Mouse (Mus musculus): ENCODE data around the gene Lmod1. TPM values are rescaled to one million over a fixed set of nuclear protein-coding genes. Genes with fewer than 3 reads are reported as not detected.

The Lmod1 gene
- total and polyA plus RNA-seq, 2 experiments from 2014 or later, result 0.24 TPM; not detected in 1

DNA sequence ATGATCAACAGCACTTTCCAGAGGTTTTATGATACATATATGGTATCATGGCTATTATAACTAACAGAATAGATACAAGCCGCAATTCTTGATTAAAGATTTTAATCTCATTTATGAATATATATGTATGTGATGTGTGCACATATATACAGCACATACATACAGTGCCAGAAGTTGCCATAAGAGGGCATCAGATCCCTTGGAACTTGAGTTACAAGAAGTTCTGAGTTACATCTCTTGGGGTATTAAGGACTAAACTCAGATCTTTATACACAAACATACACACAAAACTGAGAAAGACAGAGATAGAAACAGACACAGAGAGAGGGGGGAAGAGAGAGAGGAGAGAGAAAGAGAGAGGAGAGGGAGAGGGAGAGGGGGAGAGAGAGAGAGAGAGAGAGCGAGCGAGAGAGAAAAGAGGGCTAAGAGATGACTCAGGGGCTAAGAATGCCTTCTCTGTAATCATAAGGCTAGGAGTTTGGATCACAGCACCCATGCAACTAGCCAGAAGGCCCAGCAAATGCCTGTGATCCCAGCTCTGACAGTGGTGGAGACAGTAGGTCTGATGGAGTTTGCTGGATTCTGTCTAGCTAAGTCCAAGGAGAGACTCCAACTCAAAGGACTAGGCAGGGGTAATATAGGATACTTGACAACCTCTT, 77.0 kb downstream of the Lmod1 start:
- Histone ChIP-seq H3K9me3 (ENCODE audit: low read length) (no peaks in the 10 kb centered on the region), H3K4me3 (ENCODE audit: low read length) (no peak overlapping the region), H3K36me3 (ENCODE audit: insufficient read depth, low read length) (peaks cover 77% of the 10 kb centered on the region), H3K9ac (replicated peaks; ENCODE audit: low read length) (no peak overlapping the region), H3K27ac (no peak overlapping the region), H3K4me1 (ENCODE audit: insufficient read depth, low read length) (no peaks in the 10 kb centered on the region), H3K4me2 (ENCODE audit: low read depth, low read length) (no peak overlapping the region), H3K27me3 (ENCODE audit: insufficient read depth, low read length) (no peaks in the 10 kb centered on the region)
- ATAC-seq (no peak), DNase-seq (ENCODE audit: low spot score) (peak; percentile 39)
- 96% methylated on average over 3 of the region's 3 CpGs for WGBS
- peak; percentile 34 for TF ChIP-seq CTCF (IDR thresholded peaks at IDR 0.05; ENCODE audit: low read depth)

DNA sequence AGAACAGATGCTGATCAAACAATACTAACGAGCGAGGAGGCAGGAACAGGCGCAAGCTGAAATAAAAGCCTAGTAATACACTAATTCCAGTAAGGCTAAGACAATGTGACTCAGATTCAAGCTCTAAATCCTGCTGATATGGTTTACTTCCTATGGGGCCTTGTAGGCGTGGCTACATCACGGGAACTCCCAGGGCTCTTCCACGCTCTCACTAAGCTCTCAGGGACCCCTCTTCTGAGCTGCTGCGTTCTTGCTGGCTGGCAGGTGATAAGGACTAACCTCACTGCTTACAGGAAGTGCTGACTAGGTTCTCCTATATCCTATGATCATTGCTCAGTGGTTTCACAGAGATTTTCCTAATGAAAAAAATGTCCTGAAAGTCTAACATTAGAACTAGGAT, 80.7 kb downstream of the Lmod1 start:
- DNase-seq (ENCODE audit: low spot score) (no peak), ATAC-seq (no peak)
- H3K4me1 ChIP-seq (ENCODE audit: insufficient read depth, low read length), result no peaks in the 10 kb centered on the region
- no peak overlapping the region for H3K27ac ChIP-seq
- H3K27me3 ChIP-seq (ENCODE audit: insufficient read depth, low read length), result no peaks in the 10 kb centered on the region
- no peak overlapping the region for H3K9ac ChIP-seq (replicated peaks; ENCODE audit: low read length)
- H3K36me3 ChIP-seq (ENCODE audit: insufficient read depth, low read length), result peaks cover 80% of the 10 kb centered on the region
- WGBS, result 88% methylated on average over 7 of the region's 7 CpGs
- H3K4me3 ChIP-seq (ENCODE audit: low read length), result no peak overlapping the region
- H3K9me3 ChIP-seq (ENCODE audit: low read length), result no peaks in the 10 kb centered on the region
- no peak for TF ChIP-seq CTCF (IDR thresholded peaks at IDR 0.05; ENCODE audit: low read depth)
- no peak overlapping the region for H3K4me2 ChIP-seq (ENCODE audit: low read depth, low read length)

DNA sequence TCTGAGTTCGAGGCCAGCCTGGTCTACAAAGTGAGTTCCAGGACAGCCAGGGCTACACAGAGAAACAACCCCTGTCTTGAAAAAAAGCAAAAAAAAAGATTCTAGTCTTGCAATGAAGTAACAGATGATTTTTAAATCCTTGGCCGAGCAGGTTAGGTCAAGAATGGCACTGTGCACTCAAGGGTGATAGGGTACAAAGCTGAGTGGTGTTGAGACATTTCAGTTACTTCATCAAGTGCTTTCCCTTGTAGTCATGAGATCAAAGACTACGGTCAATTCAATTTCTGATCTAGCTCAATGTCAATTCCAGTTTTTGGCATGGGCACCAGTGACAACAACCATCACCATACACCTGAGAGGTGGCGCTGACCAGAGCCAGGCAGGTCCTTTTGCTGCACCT, 84.4 kb downstream of the Lmod1 start:
- no peak for TF ChIP-seq CTCF (IDR thresholded peaks at IDR 0.05; ENCODE audit: low read depth)
- ATAC-seq, result no peak
- no peak overlapping the region for H3K27ac ChIP-seq
- DNase-seq (ENCODE audit: low spot score), result no peak
- H3K4me3 ChIP-seq (ENCODE audit: low read length), result no peak overlapping the region
- no peak overlapping the region for H3K9ac ChIP-seq (replicated peaks; ENCODE audit: low read length)
- H3K4me2 ChIP-seq (ENCODE audit: low read depth, low read length), result no peak overlapping the region
- H3K9me3 ChIP-seq (ENCODE audit: low read length), result no peaks in the 10 kb centered on the region
- WGBS, result 95% methylated on average over 4 of the region's 4 CpGs
- no peaks in the 10 kb centered on the region for H3K27me3 ChIP-seq (ENCODE audit: insufficient read depth, low read length)
- peaks cover 77% of the 10 kb centered on the region for H3K36me3 ChIP-seq (ENCODE audit: insufficient read depth, low read length)
- no peaks in the 10 kb centered on the region for H3K4me1 ChIP-seq (ENCODE audit: insufficient read depth, low read length)

GRCm38 (mm10) chr1:135410967-135411366, 86.4 kb downstream of the Lmod1 start:
- Histone ChIP-seq H3K27ac (peak overlapping the region; percentile 5; the same call in 1 of the 2 replicates), H3K4me2 (ENCODE audit: low read depth, low read length) (no peak overlapping the region), H3K9ac (replicated peaks; ENCODE audit: low read length) (no peak overlapping the region), H3K36me3 (ENCODE audit: insufficient read depth, low read length) (peaks cover 76% of the 10 kb centered on the region), H3K9me3 (ENCODE audit: low read length) (no peaks in the 10 kb centered on the region), H3K27me3 (ENCODE audit: insufficient read depth, low read length) (no peaks in the 10 kb centered on the region), H3K4me3 (ENCODE audit: low read length) (no peak overlapping the region), H3K4me1 (ENCODE audit: insufficient read depth, low read length) (no peaks in the 10 kb centered on the region)
- WGBS, result 75% methylated on average over 2 of the region's 2 CpGs
- ATAC-seq (no peak), DNase-seq (ENCODE audit: low spot score) (peak; percentile 9)
- TF ChIP-seq CTCF (IDR thresholded peaks at IDR 0.05; ENCODE audit: low read depth), result no peak

DNA sequence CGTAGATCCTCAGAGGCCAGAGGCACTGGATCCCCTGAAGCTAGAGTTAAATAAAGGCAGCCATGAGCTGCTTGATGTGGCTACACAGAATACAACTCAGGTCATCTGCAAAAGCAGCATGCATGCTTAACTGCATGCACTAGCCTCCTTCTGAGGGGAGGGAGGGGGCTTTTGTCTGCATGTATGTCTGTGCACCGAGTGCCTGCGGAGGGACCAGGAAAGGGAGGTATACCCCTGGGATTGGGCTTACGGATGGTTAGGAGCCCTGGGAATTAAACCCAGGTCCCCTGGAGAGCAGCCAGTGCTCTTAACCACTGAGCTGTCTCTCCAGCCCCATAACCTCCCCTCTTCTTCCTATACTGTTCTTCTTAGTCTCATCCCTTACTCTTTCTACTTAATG, 87.5 kb downstream of the Lmod1 start:
- Histone ChIP-seq H3K4me3 (ENCODE audit: low read length) (no peak overlapping the region), H3K27me3 (ENCODE audit: insufficient read depth, low read length) (no peaks in the 10 kb centered on the region), H3K27ac (no peak overlapping the region), H3K36me3 (ENCODE audit: insufficient read depth, low read length) (peaks cover 76% of the 10 kb centered on the region), H3K9ac (replicated peaks; ENCODE audit: low read length) (no peak overlapping the region), H3K4me2 (ENCODE audit: low read depth, low read length) (no peak overlapping the region), H3K4me1 (ENCODE audit: insufficient read depth, low read length) (no peaks in the 10 kb centered on the region), H3K9me3 (ENCODE audit: low read length) (no peaks in the 10 kb centered on the region)
- no peak for DNase-seq (ENCODE audit: low spot score)
- 83% methylated on average over 4 of the region's 4 CpGs for WGBS
- ATAC-seq, result no peak
- TF ChIP-seq CTCF (IDR thresholded peaks at IDR 0.05; ENCODE audit: low read depth), result no peak

DNA sequence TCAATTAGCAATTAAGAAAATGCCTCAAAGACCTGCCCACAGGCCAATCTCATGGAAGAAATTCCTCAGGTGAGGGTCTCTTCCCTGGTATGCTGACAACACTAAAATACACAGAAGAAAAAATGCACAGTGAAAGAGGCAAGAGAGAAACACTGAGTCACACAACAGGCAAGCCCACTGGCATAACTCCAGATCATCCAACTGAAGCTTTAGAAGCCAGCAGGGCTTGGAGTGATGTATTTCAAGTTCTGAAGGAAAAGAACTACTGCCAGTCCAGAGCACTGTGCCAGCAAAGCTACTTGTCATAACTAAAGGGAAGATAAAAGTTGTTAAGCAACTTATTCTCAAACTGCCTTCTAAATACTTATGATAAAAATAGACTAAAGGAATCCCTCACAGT, 89.4 kb downstream of the Lmod1 start:
- Histone ChIP-seq H3K36me3 (ENCODE audit: insufficient read depth, low read length) (peaks cover 77% of the 10 kb centered on the region), H3K4me1 (ENCODE audit: insufficient read depth, low read length) (no peaks in the 10 kb centered on the region), H3K27me3 (ENCODE audit: insufficient read depth, low read length) (no peaks in the 10 kb centered on the region), H3K9ac (replicated peaks; ENCODE audit: low read length) (no peak overlapping the region), H3K4me3 (ENCODE audit: low read length) (no peak overlapping the region), H3K4me2 (ENCODE audit: low read depth, low read length) (no peak overlapping the region), H3K27ac (no peak overlapping the region), H3K9me3 (ENCODE audit: low read length) (no peaks in the 10 kb centered on the region)
- no peak for TF ChIP-seq CTCF (IDR thresholded peaks at IDR 0.05; ENCODE audit: low read depth)
- ATAC-seq (no peak), DNase-seq (ENCODE audit: low spot score) (no peak)

Other genes with a start within 250 kb of the Lmod1 start
- 4.6 and 5.0 TPM in 2 replicates for gene Lgr6, start 219.5 kb upstream of the Lmod1 start, total RNA-seq (2014; rRNA removed)
- gene Lgr6, start 219.5 kb upstream of the Lmod1 start, polyA plus RNA-seq (2015; fragmentation: Nextera tagmentation; extraction: Ambion mirVana), result 2.7 and 3.1 TPM in 2 replicates
- 0.10 and 0.54 TPM in 2 replicates for gene Ptpn7, start 192.1 kb upstream of the Lmod1 start, total RNA-seq (2014; rRNA removed)
- 0.10 and 0.11 TPM in 2 replicates for gene Ptpn7, start 192.1 kb upstream of the Lmod1 start, polyA plus RNA-seq (2015; fragmentation: Nextera tagmentation; extraction: Ambion mirVana)
- gene Arl8a, start 178.0 kb upstream of the Lmod1 start, total RNA-seq (2014; rRNA removed), result 251 and 277 TPM in 2 replicates
- 329 and 369 TPM in 2 replicates for gene Arl8a, start 178.0 kb upstream of the Lmod1 start, polyA plus RNA-seq (2015; fragmentation: Nextera tagmentation; extraction: Ambion mirVana)
- gene Gpr37l1, start 157.1 kb upstream of the Lmod1 start, total RNA-seq (2014; rRNA removed), result 42.6 and 66.3 TPM in 2 replicates
- gene Gpr37l1, start 157.1 kb upstream of the Lmod1 start, polyA plus RNA-seq (2015; fragmentation: Nextera tagmentation; extraction: Ambion mirVana), result 24.9 and 32.1 TPM in 2 replicates
- gene Elf3, start 66.2 kb upstream of the Lmod1 start, total RNA-seq (2014; rRNA removed), result 0.10 TPM in 1 of 2 replicates, not detected in the other
- gene Elf3, start 66.2 kb upstream of the Lmod1 start, polyA plus RNA-seq (2015; fragmentation: Nextera tagmentation; extraction: Ambion mirVana), result 0.42 and 0.54 TPM in 2 replicates
- gene Rnpep, start 40.7 kb upstream of the Lmod1 start, total RNA-seq (2014; rRNA removed), result 61.4 and 97.9 TPM in 2 replicates
- gene Rnpep, start 40.7 kb upstream of the Lmod1 start, polyA plus RNA-seq (2015; fragmentation: Nextera tagmentation; extraction: Ambion mirVana), result 50.5 and 53.8 TPM in 2 replicates
- gene Timm17a, start 11.0 kb upstream of the Lmod1 start, total RNA-seq (2014; rRNA removed), result 13.5 and 45.2 TPM in 2 replicates
- 201 and 205 TPM in 2 replicates for gene Timm17a, start 11.0 kb upstream of the Lmod1 start, polyA plus RNA-seq (2015; fragmentation: Nextera tagmentation; extraction: Ambion mirVana)
- gene Shisa4, start 50.4 kb downstream of the Lmod1 start, total RNA-seq (2014; rRNA removed), result 158 and 165 TPM in 2 replicates
- 160 and 161 TPM in 2 replicates for gene Shisa4, start 50.4 kb downstream of the Lmod1 start, polyA plus RNA-seq (2015; fragmentation: Nextera tagmentation; extraction: Ambion mirVana)
- gene Ipo9, start 105.7 kb downstream of the Lmod1 start, total RNA-seq (2014; rRNA removed), result 118 and 134 TPM in 2 replicates
- gene Ipo9, start 105.7 kb downstream of the Lmod1 start, polyA plus RNA-seq (2015; fragmentation: Nextera tagmentation; extraction: Ambion mirVana), result 90.9 and 91.1 TPM in 2 replicates